Mouse (Mus musculus) midbrain, embryonic 12.5 days (tissue): ENCODE measurements around the gene Nudt9. TPM values are rescaled to one million over a fixed set of nuclear protein-coding genes. Genes with fewer than 3 reads are reported as not detected.

Source experiments
- ATAC-seq: fragments of 200-750 bp; cut with Nextera tagmentation; 2 replicates; pipeline ENCODE4 v1.8.0; 2017; ENCODE audit warnings: low read depth, moderate TSS enrichment, moderate library complexity; ENCODE audit not compliant: low FRiP score
- H3K27ac ChIP-seq: fragments of 300-500 bp; sonication (generic); replicated peaks from 2 replicates; pipeline ENCODE4 v1.5.1; 2016; ENCODE audit warnings: mild to moderate bottlenecking
- H3K27me3 ChIP-seq: fragments of 300-500 bp; sonication (generic); 2 replicates; pipeline ENCODE4 v1.6.1; 2016; ENCODE audit warnings: mild to moderate bottlenecking
- H3K36me3 ChIP-seq: fragments of 300-500 bp; sonication (generic); 2 replicates; pipeline ENCODE4 v1.6.1; 2016
- H3K4me1 ChIP-seq: fragments of 300-500 bp; sonication (generic); 2 replicates; pipeline ENCODE4 v1.6.1; 2016
- H3K4me2 ChIP-seq: fragments of 300-500 bp; sonication (generic); replicated peaks from 2 replicates; pipeline ENCODE4 v1.6.1; 2016; ENCODE audit warnings: mild to moderate bottlenecking, moderate library complexity
- H3K4me3 ChIP-seq: fragments of 300-500 bp; sonication (generic); 2 replicates; pipeline ENCODE4 v1.5.1; 2016; ENCODE audit warnings: mild to moderate bottlenecking
- H3K9ac ChIP-seq: fragments of 300-500 bp; sonication (generic); replicated peaks from 2 replicates; pipeline ENCODE4 v1.6.1; 2016; ENCODE audit warnings: mild to moderate bottlenecking, moderate library complexity
- H3K9me3 ChIP-seq: fragments of 300-500 bp; sonication (generic); 2 replicates; pipeline ENCODE4 v1.6.1; 2016; ENCODE audit warnings: mild to moderate bottlenecking
- WGBS: fragments of 180-500 bp; shearing (Covaris S2); methylation state at CpG from one replicate; pipeline ENCODE4 v1.1.7; 2016; 5-methylcytosine and 5-hydroxymethylcytosine counted together
- polyA plus RNA-seq: library from polyadenylated mRNA; unstranded; fragments of >200 nt; fragmentation: Nextera tagmentation; extraction: Ambion mirVana; gene quantifications from 2 replicates; pipeline ENCODE4 v1.2.1, GENCODE M21; 2016

Gene Nudt9
- polyA plus RNA-seq, 1 experiment from 2014 or later = 58.9 TPM

GRCm38 (mm10) chr5:104062773-104063551, 16.9 kb downstream of the Nudt9 start:
- Histone ChIP-seq H3K9ac (no peak overlapping the region), H3K36me3 (peaks cover 35% of the 10 kb centered on the region), H3K27me3 (no peaks in the 10 kb centered on the region), H3K4me1 (no peaks in the 10 kb centered on the region), H3K27ac (no peak overlapping the region), H3K9me3 (no peaks in the 10 kb centered on the region), H3K4me2 (no peak overlapping the region), H3K4me3 (no peak overlapping the region)
- ATAC-seq = no peak
- 86% methylated on average over 11 of the region's 11 CpGs for WGBS

- H3K4me2 ChIP-seq = no peak overlapping the region
- peaks cover 11% of the 10 kb centered on the region for H3K4me1 ChIP-seq
- no peaks in the 10 kb centered on the region for H3K27me3 ChIP-seq
- H3K9ac ChIP-seq = no peak overlapping the region
- no peak overlapping the region for H3K27ac ChIP-seq
- no peak for ATAC-seq
- no peaks in the 10 kb centered on the region for H3K9me3 ChIP-seq
- H3K36me3 ChIP-seq = peaks cover 6% of the 10 kb centered on the region; the same call in 1 of the 2 replicates
- WGBS = 86% methylated on average over 7 of the region's 7 CpGs
- H3K4me3 ChIP-seq = no peak overlapping the region
These were observed 22.6 kb downstream of the Nudt9 start for GRCm38 (mm10) chr5:104068751-104069150.

- H3K9ac ChIP-seq = no peak overlapping the region
- no peak overlapping the region for H3K4me2 ChIP-seq
- H3K27ac ChIP-seq = no peak overlapping the region
- H3K36me3 ChIP-seq = no peaks in the 10 kb centered on the region
- no peak overlapping the region for H3K4me3 ChIP-seq
- H3K4me1 ChIP-seq = peaks cover 11% of the 10 kb centered on the region
- ATAC-seq = no peak
- 72% methylated on average over 4 of the region's 4 CpGs for WGBS
- H3K9me3 ChIP-seq = no peaks in the 10 kb centered on the region
- H3K27me3 ChIP-seq = 0 out of 2 replicates have a peak, but pooled peaks cover 5% of the 10 kb centered on the region
These were observed 24.9 kb downstream of the Nudt9 start for GRCm38 (mm10) chr5:104071048-104071447.

- Histone ChIP-seq H3K4me2 (peak overlapping the region; percentile 26), H3K36me3 (no peaks in the 10 kb centered on the region), H3K27ac (peak overlapping the region; percentile 66), H3K4me1 (peaks cover 11% of the 10 kb centered on the region), H3K9me3 (no peaks in the 10 kb centered on the region), H3K9ac (no peak overlapping the region), H3K27me3 (peaks cover 8% of the 10 kb centered on the region; the same call in 1 of the 2 replicates), H3K4me3 (no peak overlapping the region; the same call in 1 of the 2 replicates)
- 4% methylated on average over 6 of the region's 8 CpGs for WGBS
- ATAC-seq = peak; percentile 93
These were observed 26.3 kb downstream of the Nudt9 start for GRCm38 (mm10) chr5:104072272-104072886.

GRCm38 (mm10) chr5:104073602-104074001, 27.5 kb downstream of the Nudt9 start:
- Histone ChIP-seq H3K4me3 (no peak overlapping the region), H3K9me3 (no peaks in the 10 kb centered on the region), H3K4me1 (peaks cover 11% of the 10 kb centered on the region), H3K36me3 (no peaks in the 10 kb centered on the region), H3K4me2 (no peak overlapping the region), H3K27me3 (peaks cover 8% of the 10 kb centered on the region; the same call in 1 of the 2 replicates), H3K27ac (no peak overlapping the region), H3K9ac (no peak overlapping the region)
- ATAC-seq = peak; percentile 87
- WGBS = 81% methylated on average over 5 of the region's 5 CpGs

- H3K4me3 ChIP-seq = no peak overlapping the region
- 32% methylated on average over 12 of the region's 12 CpGs for WGBS
These were observed 28.3 kb downstream of the Nudt9 start for GRCm38 (mm10) chr5:104074388-104074787.

GRCm38 (mm10) chr5:104076361-104076760, 30.3 kb downstream of the Nudt9 start:
- no peaks in the 10 kb centered on the region for H3K36me3 ChIP-seq
- no peak overlapping the region for H3K27ac ChIP-seq
- no peak overlapping the region for H3K4me2 ChIP-seq
- WGBS = 29% methylated on average over 10 of the region's 10 CpGs
- peaks cover 8% of the 10 kb centered on the region; the same call in 1 of the 2 replicates for H3K27me3 ChIP-seq
- peaks cover 11% of the 10 kb centered on the region for H3K4me1 ChIP-seq
- no peak overlapping the region for H3K4me3 ChIP-seq
- H3K9me3 ChIP-seq = no peaks in the 10 kb centered on the region
- no peak overlapping the region for H3K9ac ChIP-seq
- ATAC-seq = no peak

More at GRCm38 (mm10) chr5:104074388-104074787, 28.3 kb downstream of the Nudt9 start:
- Histone ChIP-seq H3K9me3 (no peaks in the 10 kb centered on the region), H3K4me2 (no peak overlapping the region), H3K9ac (no peak overlapping the region), H3K4me1 (peaks cover 11% of the 10 kb centered on the region), H3K27me3 (peaks cover 8% of the 10 kb centered on the region; the same call in 1 of the 2 replicates), H3K27ac (no peak overlapping the region), H3K36me3 (no peaks in the 10 kb centered on the region)
- ATAC-seq = no peak

GRCm38 (mm10) chr5:104077508-104077907, 31.4 kb downstream of the Nudt9 start, which contains the start of gene Gm17660:
Gene Gm17660, minus strand, starts transcription at chr5:104077608.
- no peak for ATAC-seq
- H3K9me3 ChIP-seq = no peaks in the 10 kb centered on the region
- H3K4me2 ChIP-seq = no peak within 1 kb of the TSS
- H3K36me3 ChIP-seq = no peaks in the 10 kb centered on the region
- 93% methylated on average over 7 of the region's 7 CpGs for WGBS
- H3K27me3 ChIP-seq = peaks cover 8% of the 10 kb centered on the region; the same call in 1 of the 2 replicates
- no peak within 1 kb of the TSS for H3K9ac ChIP-seq
- no peak within 1 kb of the TSS for H3K4me3 ChIP-seq
- H3K27ac ChIP-seq = no peak within 1 kb of the TSS
- peaks cover 8% of the 10 kb centered on the region for H3K4me1 ChIP-seq

- no peak for ATAC-seq
- H3K27ac ChIP-seq = no peak overlapping the region
- no peak overlapping the region for H3K9ac ChIP-seq
- H3K36me3 ChIP-seq = no peaks in the 10 kb centered on the region
- H3K4me1 ChIP-seq = no peaks in the 10 kb centered on the region
- H3K9me3 ChIP-seq = no peaks in the 10 kb centered on the region
- H3K4me2 ChIP-seq = no peak overlapping the region
- H3K27me3 ChIP-seq = peaks cover 3% of the 10 kb centered on the region; the same call in 1 of the 2 replicates
- H3K4me3 ChIP-seq = no peak overlapping the region
- WGBS = 89% methylated on average over 6 of the region's 6 CpGs
These were observed 34.6 kb downstream of the Nudt9 start for GRCm38 (mm10) chr5:104080736-104081135.

- no peaks in the 10 kb centered on the region for H3K9me3 ChIP-seq
- H3K4me2 ChIP-seq = no peak overlapping the region
- no peaks in the 10 kb centered on the region for H3K4me1 ChIP-seq
- WGBS = 95% methylated on average over 9 of the region's 9 CpGs
- ATAC-seq = no peak
- no peak overlapping the region for H3K9ac ChIP-seq
- H3K27me3 ChIP-seq = no peaks in the 10 kb centered on the region
- H3K4me3 ChIP-seq = no peak overlapping the region
- H3K27ac ChIP-seq = no peak overlapping the region
- H3K36me3 ChIP-seq = no peaks in the 10 kb centered on the region
These were observed 39.3 kb downstream of the Nudt9 start for GRCm38 (mm10) chr5:104085366-104085765.

GRCm38 (mm10) chr5:104089751-104090150, 43.6 kb downstream of the Nudt9 start:
- no peak overlapping the region for H3K4me2 ChIP-seq
- no peak for ATAC-seq
- H3K9me3 ChIP-seq = no peaks in the 10 kb centered on the region
- no peak overlapping the region for H3K9ac ChIP-seq
- H3K4me3 ChIP-seq = no peak overlapping the region
- no peaks in the 10 kb centered on the region for H3K4me1 ChIP-seq
- WGBS = 81% methylated on average over 2 of the region's 2 CpGs
- H3K27ac ChIP-seq = no peak overlapping the region
- H3K36me3 ChIP-seq = no peaks in the 10 kb centered on the region
- H3K27me3 ChIP-seq = no peaks in the 10 kb centered on the region

- no peak overlapping the region for H3K4me2 ChIP-seq
- H3K36me3 ChIP-seq = no peaks in the 10 kb centered on the region
- no peaks in the 10 kb centered on the region; the same call in 1 of the 2 replicates for H3K27me3 ChIP-seq
- ATAC-seq = no peak
- H3K9me3 ChIP-seq = no peaks in the 10 kb centered on the region
- 83% methylated on average over 11 of the region's 11 CpGs for WGBS
- H3K27ac ChIP-seq = no peak overlapping the region
- H3K9ac ChIP-seq = no peak overlapping the region
- H3K4me1 ChIP-seq = no peaks in the 10 kb centered on the region
- H3K4me3 ChIP-seq = no peak overlapping the region
These were observed 49.4 kb downstream of the Nudt9 start for GRCm38 (mm10) chr5:104095416-104096077.
